Mouse (Mus musculus) ES-Bruce4 (cell line): Measurements from ENCODE around the gene 4933428G20Rik. TPM values are rescaled to one million over a fixed set of nuclear protein-coding genes. Genes with fewer than 3 reads are reported as not detected.

Experiments
- H3K27ac ChIP-seq: 2 replicates; pipeline ENCODE4 v1.5.1; 2012; ENCODE audit warnings: low read length, inconsistent platforms; ENCODE audit not compliant: insufficient read depth
- H3K27me3 ChIP-seq: 2 replicates; pipeline ENCODE4 v1.6.1; 2012; ENCODE audit warnings: mild to moderate bottlenecking, low read length, inconsistent platforms; ENCODE audit not compliant: control insufficient read depth, poor library complexity, insufficient read depth, severe bottlenecking
- H3K36me3 ChIP-seq: 2 replicates; pipeline ENCODE4 v1.6.1; 2012; ENCODE audit warnings: inconsistent platforms, mild to moderate bottlenecking, low read length, moderate library complexity; ENCODE audit not compliant: control insufficient read depth, poor library complexity, insufficient read depth, severe bottlenecking
- H3K4me1 ChIP-seq: one replicate; pipeline ENCODE4 v1.8.1; 2011; ENCODE audit warnings: low read length; ENCODE audit not compliant: control insufficient read depth, insufficient read depth
- H3K4me3 ChIP-seq: 2 replicates; pipeline ENCODE4 v1.5.1; 2011; ENCODE audit warnings: low read depth, mild to moderate bottlenecking, low read length
- H3K9ac ChIP-seq: 2 replicates; pipeline ENCODE4 v1.6.1; 2012; ENCODE audit warnings: low read depth, mild to moderate bottlenecking, inconsistent platforms; ENCODE audit not compliant: poor library complexity, severe bottlenecking
- H3K9me3 ChIP-seq: replicated peaks from 2 replicates; pipeline ENCODE4 v1.6.1; 2012; ENCODE audit warnings: mild to moderate bottlenecking, low read length, inconsistent platforms; ENCODE audit not compliant: control insufficient read depth, poor library complexity, insufficient read depth, severe bottlenecking
- CTCF ChIP-seq: IDR thresholded peaks from one replicate; pipeline ENCODE4 v1.8.1; 2011; ENCODE audit warnings: low read depth, low read length
- EP300 ChIP-seq: IDR thresholded peaks from 2 replicates; pipeline ENCODE4 v1.6.1; 2011; ENCODE audit warnings: low read depth, low read length; ENCODE audit not compliant: insufficient read depth
- POLR2A ChIP-seq: IDR thresholded peaks from one replicate; pipeline ENCODE4 v1.8.1; 2011; ENCODE audit warnings: low read length; ENCODE audit not compliant: insufficient read depth
- polyA plus RNA-seq: library from polyadenylated mRNA; stranded (reverse); fragments of >200 nt; gene quantifications from 2 replicates; pipeline ENCODE4 v1.2.4, GENCODE M21; 2011; ENCODE audit warnings: low read depth; ENCODE audit not compliant: missing spikeins, insufficient read depth, insufficient read length

Gene 4933428G20Rik
- polyA plus RNA-seq, 1 experiment: not detected

DNA sequence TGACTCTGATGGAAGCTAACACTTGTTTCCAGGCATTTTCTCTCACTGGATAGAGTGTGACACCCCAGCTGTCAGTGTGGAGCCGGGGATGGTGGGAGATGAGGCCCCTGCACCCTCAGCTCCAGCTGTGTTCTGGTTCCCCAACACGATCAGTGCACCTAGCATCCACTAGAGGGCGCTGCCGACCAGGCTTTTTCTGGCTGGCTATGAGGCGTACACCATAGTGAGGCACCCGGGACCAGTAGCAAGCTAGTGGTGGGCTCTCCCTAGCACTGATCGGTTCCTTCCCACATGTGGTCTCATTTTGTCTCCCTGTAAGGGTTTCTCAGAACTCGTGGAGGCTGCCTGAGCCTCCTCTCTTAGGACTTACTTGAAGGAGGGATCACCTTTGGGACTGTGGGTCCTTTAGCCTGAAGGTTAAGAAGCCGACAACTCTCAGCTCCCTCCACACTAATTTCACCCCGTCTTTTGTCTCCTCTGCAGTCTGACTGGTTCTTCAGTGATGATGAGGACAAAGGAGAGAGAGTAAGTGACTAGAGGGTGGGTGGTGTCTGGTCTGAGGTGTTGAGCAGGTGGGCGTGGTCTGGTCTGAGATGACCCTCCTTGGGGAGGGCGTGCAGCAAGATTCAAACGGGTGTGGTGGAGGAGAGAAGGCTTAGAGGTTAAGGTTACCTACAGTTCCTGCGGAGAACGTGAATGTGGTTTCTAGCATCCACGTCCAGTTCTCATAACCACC, 10.4 kb downstream of the 4933428G20Rik start:
- no peaks in the 10 kb centered on the region for H3K27me3 ChIP-seq
- no peak overlapping the region for H3K9ac ChIP-seq
- peak overlapping the region; percentile 78 for H3K27ac ChIP-seq
- H3K4me3 ChIP-seq: peak overlapping the region; percentile 33
- H3K4me1 ChIP-seq: no peaks in the 10 kb centered on the region
- TF ChIP-seq EP300 (peak; percentile 42; the same call in 1 of the 2 replicates), POLR2A (no peak), CTCF (peak; percentile 97)
- H3K9me3 ChIP-seq: no peaks in the 10 kb centered on the region
- H3K36me3 ChIP-seq: peaks cover 11% of the 10 kb centered on the region

DNA sequence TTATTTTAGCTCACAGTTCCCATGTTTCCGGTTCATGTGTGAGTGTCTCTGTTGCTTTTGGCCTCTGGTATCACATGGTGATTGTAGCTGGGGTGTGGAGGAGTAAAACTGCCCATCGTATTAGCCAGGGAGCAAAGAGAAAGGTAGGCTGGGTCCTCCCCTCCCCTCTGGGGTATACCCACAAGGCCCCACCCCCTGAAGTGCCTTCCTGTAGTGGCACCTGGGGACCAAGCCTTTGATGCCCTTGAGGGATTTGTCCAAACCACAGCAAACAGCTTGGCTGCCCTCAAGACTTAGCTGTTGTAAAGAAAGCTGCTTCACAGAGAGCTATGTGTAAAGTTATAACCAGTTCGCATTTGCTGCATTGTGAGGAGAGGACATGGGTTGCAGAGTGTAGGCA, 12.5 kb downstream of the 4933428G20Rik start:
- Histone ChIP-seq H3K27ac (no peak overlapping the region), H3K4me3 (no peak overlapping the region), H3K36me3 (peaks cover 16% of the 10 kb centered on the region), H3K27me3 (no peaks in the 10 kb centered on the region), H3K4me1 (no peaks in the 10 kb centered on the region), H3K9me3 (no peaks in the 10 kb centered on the region), H3K9ac (no peak overlapping the region)
- no peak for TF ChIP-seq EP300
- TF ChIP-seq CTCF: no peak
- no peak for TF ChIP-seq POLR2A

GRCm38 (mm10) chr11:97485661-97486060, 14.5 kb downstream of the 4933428G20Rik start:
- no peak overlapping the region for H3K27ac ChIP-seq

DNA sequence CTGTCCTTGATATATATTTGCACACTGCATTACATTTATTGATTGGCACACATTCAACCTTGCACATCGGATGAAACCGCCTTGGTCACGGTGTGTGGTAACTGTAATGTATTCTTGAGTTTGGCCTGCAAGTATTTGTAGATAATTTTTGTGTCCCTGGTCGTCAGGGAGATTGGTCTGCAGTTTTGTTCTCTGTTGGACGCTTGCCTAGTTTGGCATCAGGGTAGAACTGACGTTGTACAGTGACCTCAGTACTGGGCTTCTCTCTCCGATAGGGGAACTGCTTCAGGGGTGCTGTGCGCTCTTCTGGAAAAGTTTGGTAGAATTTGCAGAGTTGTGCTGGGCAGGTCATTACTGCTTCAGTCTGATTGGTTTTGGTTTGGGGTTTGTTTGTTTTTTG, 20.3 kb downstream of the 4933428G20Rik start:
- Histone ChIP-seq H3K4me3 (no peak overlapping the region), H3K27ac (no peak overlapping the region), H3K36me3 (peaks cover 37% of the 10 kb centered on the region), H3K27me3 (no peaks in the 10 kb centered on the region), H3K9me3 (no peaks in the 10 kb centered on the region), H3K9ac (no peak overlapping the region), H3K4me1 (no peaks in the 10 kb centered on the region)
- TF ChIP-seq CTCF: no peak
- no peak for TF ChIP-seq EP300
- TF ChIP-seq POLR2A: no peak

More at GRCm38 (mm10) chr11:97485661-97486060, 14.5 kb downstream of the 4933428G20Rik start:
- TF ChIP-seq CTCF (no peak), POLR2A (no peak), EP300 (no peak)
- Histone ChIP-seq H3K36me3 (peaks cover 20% of the 10 kb centered on the region), H3K9ac (no peak overlapping the region), H3K9me3 (no peaks in the 10 kb centered on the region), H3K4me3 (no peak overlapping the region), H3K27me3 (no peaks in the 10 kb centered on the region), H3K4me1 (no peaks in the 10 kb centered on the region)

DNA sequence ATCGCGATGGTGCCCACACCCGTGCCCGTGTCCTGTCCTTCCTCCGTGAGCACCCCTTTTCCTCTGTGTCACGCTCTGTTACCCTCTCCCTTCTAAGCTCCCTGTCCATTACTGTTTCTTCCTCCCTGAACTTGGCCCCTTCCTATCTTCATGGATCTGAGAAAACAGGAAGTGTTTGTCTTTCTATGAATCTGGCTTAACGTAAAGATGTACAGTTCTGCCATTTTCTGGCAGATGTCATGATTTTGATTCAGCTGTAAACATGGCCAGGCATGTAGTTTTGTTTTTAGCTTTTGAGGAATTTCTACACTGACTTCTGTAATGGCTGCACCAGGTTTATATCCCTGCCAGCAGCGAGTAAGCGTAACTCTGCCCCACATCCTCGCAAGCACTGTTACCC, 21.1 kb downstream of the 4933428G20Rik start:
- Histone ChIP-seq H3K9ac (no peak overlapping the region), H3K36me3 (peaks cover 38% of the 10 kb centered on the region)
- TF ChIP-seq POLR2A (no peak), EP300 (no peak), CTCF (no peak)

GRCm38 (mm10) chr11:97478345-97478744, 21.8 kb downstream of the 4933428G20Rik start:
- H3K36me3 ChIP-seq: peaks cover 39% of the 10 kb centered on the region
- H3K9ac ChIP-seq: no peak overlapping the region
- H3K27ac ChIP-seq: no peak overlapping the region
- H3K9me3 ChIP-seq: no peaks in the 10 kb centered on the region
- H3K4me3 ChIP-seq: no peak overlapping the region
- TF ChIP-seq EP300: no peak
- no peak for TF ChIP-seq CTCF
- TF ChIP-seq POLR2A: no peak
- no peaks in the 10 kb centered on the region for H3K4me1 ChIP-seq
- H3K27me3 ChIP-seq: no peaks in the 10 kb centered on the region

More for the DNA sequence above, 21.1 kb downstream of the 4933428G20Rik start:
- no peaks in the 10 kb centered on the region for H3K9me3 ChIP-seq
- no peak overlapping the region for H3K4me3 ChIP-seq
- no peak overlapping the region for H3K27ac ChIP-seq
- no peaks in the 10 kb centered on the region for H3K27me3 ChIP-seq
- H3K4me1 ChIP-seq: no peaks in the 10 kb centered on the region
